Mouse (Mus musculus) lung, postnatal 0 days (tissue): ENCODE measurements around the gene Lix1l.

ENCODE experiments used
- CTCF ChIP-seq: IDR thresholded peaks from 2 replicates; pipeline ENCODE4 v1.5.1; 2016; ENCODE audit warnings: antibody characterized with exemption, mild to moderate bottlenecking
- EP300 ChIP-seq: IDR thresholded peaks from 2 replicates; pipeline ENCODE4 v1.6.1; 2016; ENCODE audit warnings: antibody characterized with exemption, mild to moderate bottlenecking, control low read depth

GRCm38 (mm10) chr3:96579239-96579750 lies 21.7 kb upstream of the Lix1l start:
- TF ChIP-seq CTCF (no peak), EP300 (no peak)
